Mouse (Mus musculus) layer of hippocampus, postnatal 14 days (tissue): Measurements from ENCODE around the gene Rpl23. TPM values are rescaled to one million over a fixed set of nuclear protein-coding genes. Genes with fewer than 3 reads are reported as not detected.

Experiments used
- DNase-seq, 2 experiments: peaks; one replicate each; pipeline ENCODE4 v3.0.0; 2021 to 2022; ENCODE audit warnings: low spot score in 2 of 2, mixed read lengths in 1 of 2
- long read RNA-seq, 2 experiments: library from polyadenylated mRNA; stranded (forward); transcript quantifications; one replicate each; pipeline ENCODE4 v2.0.0; 2021
- total RNA-seq, 2 experiments: library from RNA; stranded (reverse); gene quantifications; 2 replicates each; pipeline ENCODE4 v1.2.3; 2021

The Rpl23 gene
- total RNA-seq, result 100 to 1,000 TPM; 372 to 419 TPM
- long read RNA-seq, experiment 1, transcript Rpl23-203 (2 exons, 480 nt), result minor isoform, 11 of 72 reads
- long read RNA-seq, experiment 1, transcript Rpl23-201 (5 exons, 1,059 nt), result major isoform, 44 of 72 reads
- long read RNA-seq, experiment 1, partial matches to known transcripts, result 17 of 72 reads
- long read RNA-seq, experiment 1, other reads (novel, unspliced or antisense), result 0 of 72 reads
- long read RNA-seq, experiment 2, transcript Rpl23-201 (5 exons, 1,059 nt), result major isoform, 170 of 254 reads
- long read RNA-seq, experiment 2, transcript Rpl23-203 (2 exons, 480 nt), result minor isoform, 45 of 254 reads
- long read RNA-seq, experiment 2, partial matches to known transcripts, result 38 of 254 reads
- long read RNA-seq, experiment 2, other reads (novel, unspliced or antisense), result 0 of 254 reads

DNA sequence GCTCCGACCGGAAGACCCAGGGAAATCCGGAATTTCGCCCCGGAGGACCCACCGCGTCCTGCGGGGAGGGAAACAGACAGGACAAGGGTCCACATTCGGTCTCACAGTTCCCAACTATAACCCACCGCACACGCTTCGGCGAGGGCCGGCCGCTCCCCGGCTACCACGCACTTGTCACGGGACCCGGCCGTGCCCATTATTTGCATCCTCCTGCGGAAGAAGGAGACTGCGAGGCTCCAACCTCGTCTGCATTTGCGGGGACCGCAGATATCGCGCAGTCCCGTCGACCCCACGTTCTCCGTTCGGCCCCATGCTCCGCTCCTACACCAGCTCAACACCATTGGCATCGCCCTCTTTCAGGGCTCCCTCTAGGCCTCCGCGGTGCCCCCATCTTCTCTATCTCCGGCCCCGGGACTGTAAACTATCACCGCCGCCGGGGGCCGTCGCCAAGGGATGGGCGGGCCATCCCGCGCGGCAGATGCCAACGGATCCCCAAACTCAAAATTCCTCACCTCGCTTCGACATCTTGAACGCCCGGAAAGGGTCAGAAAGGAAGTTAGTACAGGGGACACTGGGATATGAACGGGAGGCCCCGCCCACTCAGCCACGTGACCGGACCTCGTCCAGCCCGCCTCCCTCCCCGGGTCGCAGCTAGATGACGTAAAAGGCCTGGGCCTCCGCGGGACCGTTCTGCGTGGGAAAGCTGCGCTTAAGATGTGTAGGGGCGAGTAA is at the start of gene Rpl23:
Gene Rpl23 (minus strand): TSS at position 606 of the 732 bp plus-strand sequence.
- peak; percentile 99 for DNase-seq

DNA sequence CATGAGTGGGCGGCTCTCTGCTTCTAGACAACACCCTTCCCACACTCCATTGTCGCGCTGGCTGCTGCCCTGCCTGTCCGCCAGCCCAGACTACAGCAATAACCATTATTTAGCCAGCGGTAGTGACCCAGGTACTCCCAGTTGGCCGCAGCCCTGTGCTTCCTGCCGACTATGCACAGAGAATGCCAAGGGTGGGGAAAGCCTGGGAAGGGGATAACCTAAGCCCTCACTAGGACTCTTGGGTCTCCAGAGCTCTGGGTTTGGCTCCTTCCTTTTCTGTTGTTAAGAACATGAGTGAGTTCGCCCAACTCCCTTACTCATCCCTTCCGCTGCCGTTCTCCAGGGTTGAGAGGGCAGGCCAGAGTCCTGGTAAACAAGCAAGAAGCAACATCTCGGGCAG is 49.8 kb upstream of the Rpl23 start:
- DNase-seq, result no peak

DNA sequence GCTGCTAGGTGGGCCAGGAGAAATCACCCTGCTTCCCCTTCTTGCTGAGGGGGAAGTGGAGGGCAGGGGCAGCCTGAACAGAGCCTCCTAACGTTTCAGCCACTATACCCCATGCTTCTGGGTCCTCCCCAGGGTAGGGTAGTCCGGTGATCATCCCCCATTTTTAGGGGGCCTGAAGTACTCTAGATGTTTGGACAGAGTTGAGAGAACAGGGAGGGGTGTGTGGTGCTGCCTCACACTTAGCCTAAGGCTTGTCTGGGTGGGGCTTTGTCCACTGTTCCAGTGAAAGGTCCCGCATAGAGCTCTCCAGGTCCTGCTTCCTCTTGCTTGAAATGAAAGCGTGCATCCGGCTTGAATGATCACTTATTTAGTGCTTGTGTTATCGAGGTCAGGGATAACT is 48.3 kb upstream of the Rpl23 start:
- no peak for DNase-seq

DNA sequence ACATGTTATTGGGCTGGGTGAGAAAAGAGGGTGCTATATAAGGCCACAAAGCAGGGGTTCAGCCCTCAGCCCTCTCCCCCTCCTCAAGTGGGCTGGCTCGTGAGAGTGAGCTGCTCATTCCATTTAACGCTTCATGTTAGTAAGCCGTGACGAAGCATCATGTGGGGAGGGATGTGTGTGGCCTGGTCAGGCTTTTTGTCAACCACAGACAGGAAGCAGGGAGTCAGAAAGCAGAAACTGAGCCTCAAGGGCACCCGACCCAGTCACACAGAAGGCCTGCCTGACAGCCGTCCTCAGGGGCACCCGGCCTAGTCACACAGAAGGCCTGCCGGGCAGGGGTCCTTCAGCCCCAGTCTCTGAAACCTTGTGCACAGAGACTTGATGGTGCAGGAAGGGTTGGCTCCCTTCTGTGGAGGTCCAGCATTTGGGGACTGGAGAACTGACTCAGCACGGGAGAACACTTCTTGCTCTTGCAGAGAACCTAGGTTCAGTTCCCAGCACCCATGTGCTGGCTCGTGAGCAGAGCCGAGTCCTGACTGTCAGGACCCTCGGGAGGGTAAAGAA is 47.8 kb upstream of the Rpl23 start:
- no peak for DNase-seq

DNA sequence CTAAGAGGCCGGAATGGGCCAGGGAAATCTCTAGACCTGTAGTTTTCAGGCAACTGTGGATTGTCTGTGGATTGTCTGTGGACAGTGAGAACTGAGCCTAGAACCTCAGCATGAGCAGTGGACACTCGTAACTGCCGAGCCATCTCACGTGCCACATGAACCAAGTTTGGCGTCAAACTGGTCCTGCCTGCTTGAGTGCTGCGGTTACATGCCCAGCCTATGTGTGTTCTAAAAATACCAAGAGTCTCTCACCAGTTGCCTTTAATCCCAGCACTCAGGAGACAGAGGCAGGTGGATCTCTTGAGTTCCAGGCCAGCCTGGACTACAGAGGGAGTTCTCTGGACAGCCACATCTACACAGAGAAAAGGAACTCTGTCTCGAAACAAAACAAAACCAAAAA is 47.1 kb upstream of the Rpl23 start:
- no peak for DNase-seq

DNA sequence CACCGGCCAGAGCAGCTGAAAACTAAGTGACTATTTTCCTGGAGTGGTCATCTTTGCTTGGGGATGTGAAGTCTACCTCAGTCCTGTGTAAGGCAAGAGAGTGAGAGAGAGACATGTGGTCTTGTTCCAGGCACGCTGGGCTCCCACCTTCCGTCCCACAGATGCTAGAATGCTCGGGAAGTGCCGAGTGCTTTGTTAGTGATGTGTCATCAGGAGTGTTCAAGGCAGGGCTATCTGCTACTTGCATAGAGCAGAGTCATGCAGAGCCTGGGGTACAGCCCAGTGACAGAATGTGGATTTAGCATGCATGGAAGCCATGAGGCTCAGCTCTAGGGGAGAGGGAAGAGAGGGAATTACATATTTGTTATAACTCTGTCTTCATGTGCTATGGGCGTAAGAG is 45.4 kb upstream of the Rpl23 start:
- no peak for DNase-seq

DNA sequence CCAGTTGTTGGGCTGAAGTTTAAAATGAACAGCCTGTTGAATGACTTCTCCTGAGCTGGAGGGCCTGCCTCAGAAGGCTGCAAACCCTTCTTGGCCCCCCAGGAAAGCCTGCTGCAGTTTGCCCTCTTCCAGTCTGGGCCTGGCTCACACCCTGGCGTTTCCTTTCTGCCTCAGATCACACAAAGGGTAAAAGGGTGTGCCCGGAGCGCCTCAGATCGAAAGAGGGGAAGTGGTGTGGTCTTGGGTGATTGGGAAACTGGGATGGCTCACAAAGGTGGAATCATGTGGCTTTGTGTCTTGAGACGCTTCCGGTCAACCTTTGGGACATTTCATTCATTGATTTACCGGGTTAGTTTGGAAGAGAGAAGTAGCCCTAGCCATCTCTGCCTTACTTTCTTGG is 44.2 kb upstream of the Rpl23 start:
- DNase-seq, result no peak

DNA sequence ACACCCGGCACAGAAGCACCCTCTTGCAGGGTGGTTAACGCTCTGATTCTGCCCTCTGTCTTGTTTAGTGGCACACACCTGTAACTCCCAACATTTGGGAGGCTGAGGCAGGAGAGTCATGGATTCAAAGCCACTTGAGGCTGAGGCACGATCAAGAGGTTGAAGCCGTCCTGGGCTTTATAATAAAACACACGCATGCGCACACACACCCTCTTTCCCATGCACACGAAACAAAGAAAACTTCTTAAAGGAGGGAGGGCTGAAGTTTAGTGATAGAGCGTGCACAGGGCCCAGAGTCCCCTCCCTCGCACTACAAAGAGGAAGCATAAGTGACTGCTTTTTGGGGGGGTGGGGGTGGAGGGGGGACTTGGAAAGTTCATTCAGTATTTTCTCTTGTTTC is 43.7 kb upstream of the Rpl23 start:
- no peak for DNase-seq

DNA sequence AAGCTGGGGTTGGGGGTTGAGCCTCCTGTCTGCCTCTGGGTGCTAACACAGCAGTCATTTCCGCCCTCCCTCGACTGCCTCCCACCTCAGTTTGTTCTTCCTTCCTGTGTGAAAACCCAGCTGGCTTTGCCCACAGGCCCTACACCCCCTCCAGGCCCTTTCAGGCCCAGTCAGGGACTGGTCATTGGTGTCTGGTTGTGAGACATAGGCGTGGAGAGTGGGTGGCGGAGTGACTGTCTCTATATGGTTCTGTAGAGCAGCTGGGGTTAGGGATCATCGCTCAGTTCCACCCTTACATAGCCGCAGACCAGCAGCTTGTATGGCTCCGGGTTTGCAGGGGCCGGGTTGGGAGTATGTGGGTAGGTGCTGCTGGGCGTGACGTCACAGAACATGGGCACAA is 43.1 kb upstream of the Rpl23 start:
- DNase-seq, result no peak

DNA sequence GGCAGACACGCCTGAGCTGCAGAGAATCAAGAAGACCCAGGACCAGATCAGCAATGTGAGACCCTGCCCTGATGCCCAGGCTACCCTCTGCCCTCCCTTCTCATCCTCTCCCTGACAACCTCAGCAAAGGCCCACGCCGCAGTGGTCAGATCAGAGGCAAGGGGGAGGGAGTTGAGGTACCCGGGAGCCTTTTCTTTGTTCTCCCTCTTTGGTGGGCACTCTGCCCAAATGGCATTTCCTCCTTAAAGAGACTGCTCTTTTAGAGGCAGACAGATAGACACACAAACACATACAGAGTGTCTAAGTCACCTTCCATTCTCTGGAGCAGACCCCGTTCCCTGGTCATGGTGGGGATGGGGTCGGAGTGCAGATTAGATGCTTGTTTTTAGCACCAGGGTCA is 42.7 kb upstream of the Rpl23 start:
- no peak for DNase-seq

DNA sequence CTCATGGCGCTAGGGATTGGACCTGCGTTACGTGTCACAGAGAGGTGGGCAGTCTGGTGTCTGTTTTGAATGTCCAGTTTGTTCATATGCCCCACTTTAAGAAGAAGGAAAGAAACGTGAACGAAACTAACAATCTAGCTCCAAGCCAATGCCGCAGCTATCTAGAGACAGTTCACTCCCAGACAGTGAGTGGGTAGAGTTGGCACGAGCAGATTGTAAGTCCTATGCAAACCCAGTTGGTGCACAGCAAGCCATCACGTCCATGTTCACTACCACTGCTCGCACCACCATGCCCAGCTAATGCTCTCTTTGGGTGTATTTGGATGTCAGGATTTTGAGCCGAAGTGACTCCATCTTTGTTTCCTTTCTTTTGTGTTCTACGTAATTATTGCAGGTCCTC is 41.9 kb upstream of the Rpl23 start:
- no peak for DNase-seq

DNA sequence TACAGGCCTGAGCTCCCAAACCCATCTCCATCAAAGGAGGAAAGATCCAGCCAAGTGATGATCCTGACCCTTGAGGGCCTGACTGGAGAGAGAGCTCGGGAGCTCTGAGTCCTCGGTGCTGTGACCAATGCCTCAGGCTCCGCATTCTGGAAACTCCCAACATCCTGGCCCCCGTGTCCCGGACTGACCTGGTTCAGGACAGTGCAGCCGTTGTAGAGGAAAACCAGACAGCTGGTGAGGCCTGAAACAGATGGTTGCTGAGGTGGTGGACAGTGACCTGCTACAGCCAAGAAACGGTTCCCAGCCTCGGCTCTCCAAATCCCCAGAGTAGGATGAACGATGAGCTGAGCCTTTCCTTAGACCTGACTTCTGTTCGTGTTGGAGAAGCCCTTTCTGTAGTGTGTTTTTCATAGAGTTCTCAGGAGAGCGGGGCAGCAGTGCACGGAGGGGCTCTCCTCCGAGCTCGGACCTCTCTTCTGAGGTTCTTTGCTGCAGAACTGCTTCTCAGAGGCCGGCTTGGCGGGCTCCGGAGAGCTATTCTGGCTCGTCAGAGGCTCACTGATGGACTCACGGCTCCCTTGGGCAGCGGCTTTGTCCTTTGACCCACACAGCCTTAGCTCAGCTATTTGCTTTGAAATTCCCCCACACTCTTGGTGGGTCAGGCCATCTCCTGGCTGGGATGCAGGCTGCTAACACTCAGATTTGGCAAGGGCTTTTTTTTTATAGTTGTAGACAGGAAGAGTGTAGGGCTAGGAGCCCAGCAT is 40.8 kb upstream of the Rpl23 start:
- no peak for DNase-seq

DNA sequence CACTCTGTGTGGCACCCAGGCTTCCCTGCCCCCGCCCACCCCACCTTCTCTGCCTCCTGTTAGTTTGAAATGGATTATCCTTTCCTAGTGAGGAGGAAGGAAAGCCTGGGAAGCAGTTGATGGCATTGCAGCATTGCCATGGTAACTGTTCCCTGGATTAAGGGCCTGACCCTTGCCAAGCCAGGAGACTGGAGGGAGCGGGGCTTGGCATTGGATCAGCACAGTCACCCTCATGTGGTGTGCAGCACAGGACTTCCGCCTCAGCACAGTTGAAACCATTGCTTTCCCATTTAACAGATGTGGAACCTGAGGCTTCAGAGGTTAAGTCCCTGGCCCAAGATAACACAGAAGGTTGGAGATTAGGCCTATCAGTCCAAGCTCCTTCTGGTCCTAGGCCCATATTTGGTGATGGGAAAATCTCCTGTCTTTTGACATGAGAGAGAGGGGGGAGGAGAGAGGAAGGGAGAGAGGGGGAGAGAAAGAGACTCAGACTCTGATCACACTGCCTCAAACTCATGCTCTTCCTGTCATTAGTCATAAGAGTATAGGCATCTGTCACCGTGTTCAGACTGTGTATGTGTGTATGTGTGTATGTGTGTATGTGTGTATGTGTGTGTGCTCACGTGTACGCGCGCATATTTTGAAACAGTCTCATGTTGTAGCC is 39.3 kb upstream of the Rpl23 start:
- no peak for DNase-seq

DNA sequence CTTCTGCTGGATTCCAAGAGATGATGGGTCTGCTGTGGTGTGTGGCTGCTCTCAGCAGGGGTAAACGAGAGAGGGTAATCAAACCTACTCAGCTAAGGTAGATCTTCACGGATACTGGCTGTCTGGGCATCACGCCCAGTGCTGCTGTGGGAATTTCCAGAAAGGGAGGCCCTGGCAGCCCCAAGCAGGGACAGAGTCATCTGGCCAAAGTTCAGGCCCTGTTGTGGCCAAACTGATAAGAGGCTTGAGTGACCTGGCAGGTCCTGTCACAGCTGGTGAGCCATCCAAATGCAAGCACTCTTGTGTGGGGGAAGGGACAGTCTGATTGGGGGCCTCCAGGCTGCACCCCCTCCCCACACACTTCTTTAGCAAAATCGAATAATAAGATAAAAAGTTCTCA is 38.6 kb upstream of the Rpl23 start:
- no peak for DNase-seq

DNA sequence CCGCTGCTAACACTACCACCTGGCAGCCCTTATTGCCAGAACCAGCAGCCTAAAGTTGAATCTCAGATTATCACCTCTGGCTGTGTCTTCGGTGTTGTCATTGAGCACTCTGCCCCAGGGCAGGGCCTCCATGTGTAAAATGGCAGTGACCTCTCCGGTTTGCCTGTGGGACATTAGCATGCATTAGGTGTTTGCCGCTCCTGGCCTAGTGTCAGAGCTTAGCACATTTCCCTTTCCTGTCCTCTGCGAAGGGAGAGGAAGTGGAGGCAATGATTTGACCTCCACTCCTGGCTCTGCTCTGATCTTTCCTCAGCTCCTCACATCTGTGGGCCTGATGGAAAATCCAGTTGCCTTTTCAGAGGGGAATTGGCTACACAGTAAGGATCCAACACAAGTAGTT is 37.7 kb upstream of the Rpl23 start:
- no peak for DNase-seq

DNA sequence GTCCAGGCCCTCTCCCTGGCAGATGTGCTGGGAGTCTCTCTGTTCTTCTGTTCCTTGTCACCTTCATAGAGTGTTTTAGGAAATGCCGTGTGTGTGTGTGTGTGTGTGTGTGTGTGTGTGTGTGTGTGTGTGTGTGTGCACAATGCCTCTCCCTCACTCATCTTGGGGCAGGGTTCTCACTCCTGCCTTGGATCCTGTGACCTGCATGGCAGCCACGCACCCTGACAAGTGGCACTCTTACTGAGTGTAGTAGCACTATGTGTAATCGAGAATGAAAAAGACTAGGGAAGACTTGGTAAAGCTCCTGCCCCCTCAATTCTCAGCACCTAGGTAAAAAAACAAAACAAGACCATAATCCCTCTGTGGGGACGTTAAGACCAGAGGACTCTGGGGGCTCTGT is 36.9 kb upstream of the Rpl23 start:
- DNase-seq, result no peak

DNA sequence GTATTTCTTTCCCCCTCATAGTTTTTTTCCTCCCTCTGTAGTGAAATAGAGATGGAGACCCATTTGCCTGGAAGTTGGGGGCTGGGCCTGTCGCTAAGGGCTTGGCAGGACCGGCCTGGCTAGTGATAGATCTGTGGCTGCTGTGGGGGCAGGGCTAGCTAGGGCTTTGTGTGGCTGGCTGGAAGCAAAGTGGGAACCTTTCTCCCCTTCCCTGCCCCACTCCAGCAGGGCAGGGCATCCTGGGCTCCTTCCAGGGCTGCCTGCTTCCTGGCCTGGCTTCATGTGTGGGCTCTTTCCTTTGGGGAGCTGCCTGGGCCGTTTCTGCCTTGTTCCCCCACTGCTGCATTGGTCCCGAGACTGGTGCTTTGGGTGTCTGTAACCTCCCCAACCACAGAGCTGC is 36.3 kb upstream of the Rpl23 start:
- no peak for DNase-seq

DNA sequence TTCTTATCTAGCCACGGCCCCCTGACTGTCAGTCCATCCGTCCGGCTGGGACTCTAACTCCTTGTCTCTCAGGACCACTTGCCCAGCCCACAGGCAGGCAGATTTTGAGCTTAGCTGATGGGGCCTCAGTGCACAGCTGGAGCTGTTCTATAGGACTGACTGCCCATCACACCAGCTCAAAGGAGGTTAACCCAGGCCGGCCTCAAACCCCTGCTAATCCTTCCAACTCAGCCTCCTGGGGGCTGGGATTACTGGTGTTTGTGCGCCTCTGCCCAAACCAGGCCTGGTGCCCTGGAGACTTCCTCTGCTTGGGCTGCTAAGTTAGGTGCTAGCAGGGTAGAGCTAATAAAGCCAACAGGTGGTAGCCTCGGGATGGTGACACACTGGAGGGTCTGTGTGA is 35.8 kb upstream of the Rpl23 start:
- DNase-seq, result no peak

DNA sequence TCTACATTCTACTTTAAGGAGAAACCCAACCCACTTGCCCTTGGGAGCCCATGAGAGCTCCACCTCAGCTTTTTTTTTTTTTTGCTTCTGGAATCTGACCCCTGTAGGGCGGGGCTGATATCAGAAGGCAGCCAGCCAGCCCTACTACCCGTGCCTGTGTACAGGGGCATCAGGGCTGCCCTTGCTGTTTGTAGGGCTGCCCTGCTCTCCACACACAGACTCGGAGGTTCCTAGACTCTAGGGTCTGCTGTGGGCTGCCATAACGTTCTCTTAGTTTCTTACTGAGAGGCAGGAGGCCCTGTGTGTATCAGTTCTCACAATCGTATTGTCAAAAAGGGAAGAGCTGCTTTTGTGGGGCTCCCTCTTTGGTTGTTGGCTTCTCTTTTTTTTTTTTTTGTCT is 35.1 kb upstream of the Rpl23 start:
- DNase-seq, result no peak

DNA sequence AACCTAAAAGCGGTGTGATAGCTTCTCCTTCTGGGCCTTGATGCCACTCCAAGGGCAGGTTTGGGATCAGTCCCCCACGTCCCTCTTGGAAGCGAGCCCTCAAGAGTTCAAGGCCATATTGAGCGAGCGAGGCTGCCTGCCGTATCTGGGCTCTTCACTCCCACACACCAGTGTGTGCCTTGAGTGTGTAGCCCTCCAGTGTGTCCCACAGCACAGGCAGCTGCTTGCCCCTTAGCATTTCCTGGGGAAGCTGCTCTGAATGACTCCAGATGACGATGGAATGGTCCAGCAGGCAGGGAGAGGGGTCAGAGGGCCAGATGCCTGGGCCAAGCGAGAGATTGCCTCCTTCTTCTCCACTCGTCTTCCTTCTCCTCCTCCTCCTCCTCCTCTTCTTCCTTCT is 34.7 kb upstream of the Rpl23 start:
- DNase-seq, result no peak

DNA sequence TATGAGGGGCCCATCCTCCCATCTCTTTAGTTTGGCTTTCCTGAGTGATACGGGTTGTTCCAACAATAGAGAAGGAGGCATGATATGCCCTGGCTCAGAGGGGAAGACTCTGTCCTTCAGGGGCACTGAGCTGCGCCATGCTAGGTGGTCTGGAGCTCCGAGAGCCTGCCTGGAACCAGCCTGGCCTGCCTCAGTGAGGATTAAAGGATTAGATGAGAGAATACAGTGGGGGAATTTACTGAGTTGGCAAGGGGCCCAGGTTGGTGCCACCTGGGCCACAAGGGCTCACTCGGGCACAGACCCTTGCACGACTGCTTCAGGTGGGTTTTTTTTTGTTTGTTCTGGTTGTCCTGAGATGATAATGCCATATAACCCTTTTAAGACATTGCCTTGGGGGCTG is 33.9 kb upstream of the Rpl23 start:
- no peak for DNase-seq
